Mouse (Mus musculus) induced T-regulatory cell, adult 2 months (primary cell): ENCODE measurements at regions not wholly inside any gene's neighbourhood (a gene's known extent, or its start where the extent isn't known, plus 50 kb on each side); places are given as distances from the start of the nearest gene placed in this dataset.
A peak's percentile ranks its signal among the peaks of the same experiment; 100 is the strongest.

Source experiments
- DNase-seq: peaks from one replicate; pipeline ENCODE4 v3.0.0-alpha.2; 2012; ENCODE audit warnings: low read depth

GRCm38 (mm10) chr17:52195804-52196203 lies 362.7 kb upstream of the Satb1 start:
- no peak for DNase-seq

DNA sequence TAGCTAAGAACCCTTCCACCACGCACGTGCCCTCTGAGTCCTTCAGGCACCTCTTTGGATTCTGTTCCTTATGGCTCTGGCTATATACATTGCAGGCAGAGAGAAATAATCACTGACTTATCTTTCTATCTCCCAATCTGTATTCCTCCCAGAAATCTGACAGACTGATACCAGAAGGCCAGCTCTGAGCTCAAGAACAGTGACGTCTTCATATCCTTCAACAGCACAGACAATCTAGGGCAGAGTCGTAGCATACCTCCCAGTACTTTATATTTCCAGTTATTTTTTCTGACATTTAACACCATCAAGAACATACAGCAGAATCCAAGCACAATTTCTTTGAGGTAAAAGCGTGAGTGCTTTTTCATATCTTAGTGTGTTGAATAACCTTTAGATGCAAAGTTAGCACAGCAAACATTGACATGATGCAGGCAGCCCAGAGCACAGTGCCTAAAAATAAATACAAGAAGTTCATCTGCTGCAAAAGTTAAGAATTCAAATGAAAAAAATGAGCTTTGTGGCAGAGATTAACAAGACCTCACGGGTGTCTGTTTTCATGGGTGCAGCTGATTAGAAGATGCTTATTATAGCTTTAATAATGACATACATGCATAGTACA lies 358.1 kb upstream of the Satb1 start:
- DNase-seq, result no peak

- peak; percentile 93 for DNase-seq
These were observed 349.6 kb upstream of the Satb1 start for GRCm38 (mm10) chr17:52182706-52183105.

- no peak for DNase-seq
These were observed 344.9 kb upstream of the Satb1 start for GRCm38 (mm10) chr17:52177996-52178395.

DNA sequence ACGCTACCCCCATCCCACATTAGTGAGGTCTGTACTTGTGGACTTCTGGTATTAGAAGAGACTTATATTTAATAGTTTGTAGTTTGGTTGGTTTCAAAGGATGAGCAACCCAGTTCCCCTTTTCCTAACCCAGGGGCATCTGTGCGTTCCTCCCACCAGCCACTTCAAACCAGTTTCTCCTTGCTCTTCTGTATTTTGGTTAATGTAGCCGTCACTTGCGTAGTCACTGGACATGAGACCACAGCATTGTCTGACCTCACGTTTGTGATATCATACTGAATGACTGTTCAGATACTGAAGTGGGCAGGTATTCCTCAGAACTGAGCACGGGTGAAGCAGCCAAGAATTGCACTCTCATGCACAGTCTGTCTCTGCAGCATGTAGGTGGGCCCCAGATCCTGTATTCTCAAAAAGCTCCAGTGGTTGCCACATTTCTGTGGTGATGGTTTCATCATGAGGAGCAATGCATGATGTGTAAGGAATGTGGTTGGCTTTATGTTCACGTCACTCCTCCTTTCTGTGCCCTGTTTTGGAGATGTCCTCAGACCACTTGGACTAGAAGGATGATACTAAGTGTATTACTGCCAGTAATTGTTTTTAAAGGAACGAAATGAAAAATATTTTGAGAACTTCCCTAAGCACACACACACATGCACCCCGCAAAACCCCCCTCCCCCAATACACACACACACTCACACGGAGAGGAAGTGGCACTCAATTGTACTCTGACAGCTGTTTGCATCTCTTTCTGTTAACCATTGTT lies 335.2 kb upstream of the Satb1 start:
- DNase-seq, result peak; percentile 64

DNA sequence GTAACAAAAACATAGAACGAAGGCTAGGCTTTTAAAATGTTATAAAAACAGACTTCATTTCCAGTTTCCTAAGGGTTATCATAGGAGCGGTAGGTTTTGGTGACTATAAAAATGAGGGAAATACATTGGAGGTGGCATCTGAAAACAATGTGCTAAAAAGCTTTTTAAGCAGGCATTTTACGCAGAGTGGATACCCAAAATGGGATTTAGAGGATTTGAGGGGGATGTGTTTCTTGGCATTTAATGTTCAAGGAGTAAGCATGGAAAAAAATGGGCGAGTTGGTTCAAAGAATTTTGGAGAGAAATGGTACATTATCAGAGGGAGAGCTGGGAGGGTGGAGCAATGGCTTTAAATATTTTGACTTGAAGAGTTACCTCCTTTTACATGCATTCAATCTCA lies 334.6 kb upstream of the Satb1 start:
- no peak for DNase-seq

GRCm38 (mm10) chr17:52165891-52166485 lies 332.9 kb upstream of the Satb1 start:
- peak; percentile 71 for DNase-seq

- peak; percentile 96 for DNase-seq
These were observed 329.7 kb upstream of the Satb1 start for GRCm38 (mm10) chr17:52162559-52163397.

GRCm38 (mm10) chr17:52150496-52150895 lies 317.4 kb upstream of the Satb1 start:
- peak; percentile 80 for DNase-seq

DNA sequence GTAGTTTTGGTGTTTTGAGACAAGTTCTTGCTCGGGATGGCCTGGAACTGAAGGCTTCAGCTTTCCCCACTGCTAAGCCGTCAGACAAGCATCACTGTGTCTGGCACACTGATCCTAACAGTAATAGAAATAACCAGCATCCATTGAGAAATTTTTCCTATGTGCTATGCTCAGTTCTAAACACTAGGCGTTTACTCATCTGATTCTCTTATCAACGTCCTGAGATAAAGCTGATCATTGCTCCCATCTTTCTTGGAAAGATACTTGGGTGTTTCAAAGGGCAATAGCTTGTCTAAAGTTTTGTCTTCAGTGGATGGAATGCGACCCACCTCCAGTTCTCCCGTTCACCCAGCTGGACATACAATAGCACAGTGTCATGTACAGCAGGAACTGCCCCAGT lies 316.7 kb upstream of the Satb1 start:
- peak; percentile 75 for DNase-seq

DNA sequence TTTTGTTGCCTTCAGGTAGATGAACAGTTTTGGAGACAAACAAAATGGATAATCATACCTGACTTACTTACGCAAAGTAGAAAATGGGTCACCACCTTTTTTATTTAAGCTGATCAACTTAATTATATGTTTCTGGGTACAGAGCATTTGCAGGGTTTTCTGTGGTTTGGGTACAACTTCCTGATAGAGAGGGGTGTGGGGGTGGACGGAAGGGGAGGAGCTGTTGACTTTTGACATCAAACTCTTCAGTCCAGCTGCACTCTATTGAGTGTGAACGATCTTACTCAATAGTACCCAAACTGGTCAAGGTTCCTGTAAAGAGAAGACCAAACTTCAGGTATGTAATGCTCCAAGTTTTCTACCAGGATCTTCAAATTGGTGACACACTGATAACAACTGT lies 316.0 kb upstream of the Satb1 start:
- peak; percentile 89 for DNase-seq

DNA sequence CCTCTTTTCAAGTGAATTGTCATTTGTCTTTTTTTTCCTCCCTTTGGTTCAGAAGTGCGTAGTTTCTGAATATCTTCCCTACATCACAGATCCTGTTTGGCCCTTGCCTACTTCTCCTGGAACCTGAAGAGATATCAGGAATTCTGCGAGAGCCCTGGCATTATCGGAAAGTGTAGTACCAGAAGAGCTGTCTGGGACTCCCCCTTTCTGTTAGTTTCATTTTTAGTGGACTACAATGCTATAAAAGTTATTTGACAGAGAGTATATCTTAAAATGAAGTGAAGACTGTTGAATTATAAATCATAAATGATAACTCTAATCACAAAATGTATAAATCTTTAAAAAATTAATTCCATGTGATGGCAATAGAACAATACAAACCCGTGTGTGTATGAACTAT lies 270.8 kb upstream of the Satb1 start:
- peak; percentile 46 for DNase-seq

GRCm38 (mm10) chr17:52085834-52086233 lies 252.7 kb upstream of the Satb1 start:
- no peak for DNase-seq

DNA sequence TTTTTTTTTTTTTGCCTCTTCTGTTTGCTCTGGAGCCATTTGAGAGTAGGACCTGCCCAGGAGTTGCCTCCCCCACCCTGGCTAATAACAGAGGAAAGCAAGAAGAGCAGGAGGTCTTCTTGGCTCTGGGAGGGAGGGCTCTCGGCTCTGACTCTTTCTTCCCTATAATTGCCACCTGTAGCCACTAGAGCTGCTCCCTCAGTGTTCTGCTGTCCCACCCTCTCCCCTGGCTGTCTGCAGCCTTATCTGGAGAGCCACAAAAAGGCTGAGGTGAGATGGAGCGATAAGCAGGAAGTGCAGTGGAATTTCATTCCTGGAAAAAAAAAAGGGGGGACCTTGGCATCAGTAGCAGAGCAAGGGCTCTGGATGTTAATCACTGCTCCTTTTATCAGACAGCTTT lies 251.4 kb upstream of the Satb1 start:
- DNase-seq, result no peak

DNA sequence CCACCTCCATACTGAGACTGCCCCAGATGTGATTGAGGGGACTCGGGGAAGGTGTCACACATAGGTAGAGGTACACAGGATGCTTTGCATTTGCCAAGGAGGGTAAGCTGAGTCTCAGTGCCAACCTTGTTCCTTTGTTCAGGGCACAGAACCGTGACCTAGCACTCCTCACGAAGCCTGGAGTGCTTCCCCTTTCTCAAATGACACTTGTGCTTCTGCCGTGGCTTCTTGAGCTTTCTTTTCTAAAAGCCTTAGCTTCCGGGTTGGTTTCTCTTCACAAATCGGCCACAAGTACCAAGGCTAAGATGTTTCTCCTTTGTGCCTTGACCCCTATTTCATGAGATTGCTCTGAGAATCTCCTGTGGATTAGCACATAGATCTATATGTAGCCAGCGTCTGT lies 246.2 kb upstream of the Satb1 start:
- DNase-seq, result peak; percentile 66

GRCm38 (mm10) chr17:52078496-52078895 lies 245.4 kb upstream of the Satb1 start:
- peak; percentile 31 for DNase-seq

DNA sequence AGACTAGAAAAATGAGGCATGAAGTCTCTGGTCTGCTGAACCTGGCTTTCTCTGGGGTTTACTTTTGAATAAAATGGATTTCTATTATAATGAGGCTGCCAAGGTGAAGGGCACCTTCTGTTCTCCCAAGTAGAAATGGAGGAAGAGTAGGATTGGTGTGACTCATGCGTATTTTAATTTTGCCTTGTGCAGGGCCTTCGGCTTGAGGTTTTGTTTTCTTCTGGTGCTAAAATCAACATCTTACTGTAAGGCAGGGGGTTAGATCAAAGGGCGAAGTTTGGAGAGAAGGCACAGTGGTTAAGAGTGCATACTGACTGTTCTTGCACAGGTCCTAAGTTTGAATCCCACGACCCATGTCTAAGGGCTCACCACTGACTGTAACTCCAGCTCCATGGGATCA lies 244.9 kb upstream of the Satb1 start:
- peak; percentile 52 for DNase-seq

DNA sequence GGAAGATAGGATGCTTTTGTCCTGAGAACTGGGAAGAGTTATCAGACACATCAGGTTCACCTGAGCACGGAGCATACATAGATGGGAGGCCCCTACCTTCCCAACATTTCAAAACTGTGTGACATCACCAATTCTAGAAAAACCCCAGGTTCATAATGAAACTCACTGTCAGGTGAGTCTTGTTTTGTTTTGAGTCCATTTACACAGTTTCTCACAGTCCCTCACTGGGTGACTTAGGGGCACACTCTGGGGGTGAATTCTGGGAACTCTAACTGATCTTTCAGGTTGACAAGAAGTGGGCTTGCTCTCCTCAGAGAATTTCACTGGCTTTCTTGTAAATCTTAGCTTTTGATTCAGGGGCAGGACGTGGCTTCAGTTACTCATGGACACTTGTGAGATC lies 243.7 kb upstream of the Satb1 start:
- DNase-seq, result peak; percentile 85

DNA sequence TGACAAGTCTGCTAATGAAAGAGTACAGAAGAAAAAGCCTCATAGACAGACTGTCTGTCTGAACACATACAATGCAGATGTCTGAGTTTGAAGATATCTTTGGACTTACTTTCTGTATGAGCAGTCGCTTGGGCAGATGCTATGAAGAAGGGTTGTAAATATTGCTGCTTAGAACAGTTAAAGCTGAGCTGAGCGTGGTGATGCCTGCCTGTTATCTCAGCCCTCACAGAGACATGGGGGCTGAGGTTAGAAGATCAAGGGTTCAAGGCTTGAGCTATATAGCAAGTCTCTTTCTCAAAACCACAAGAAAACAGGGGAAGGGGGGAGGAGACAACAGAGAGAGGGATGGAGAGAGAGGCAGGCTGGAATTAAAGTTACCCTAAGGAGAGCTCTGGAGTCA lies 234.6 kb upstream of the Satb1 start:
- DNase-seq, result peak; percentile 51

DNA sequence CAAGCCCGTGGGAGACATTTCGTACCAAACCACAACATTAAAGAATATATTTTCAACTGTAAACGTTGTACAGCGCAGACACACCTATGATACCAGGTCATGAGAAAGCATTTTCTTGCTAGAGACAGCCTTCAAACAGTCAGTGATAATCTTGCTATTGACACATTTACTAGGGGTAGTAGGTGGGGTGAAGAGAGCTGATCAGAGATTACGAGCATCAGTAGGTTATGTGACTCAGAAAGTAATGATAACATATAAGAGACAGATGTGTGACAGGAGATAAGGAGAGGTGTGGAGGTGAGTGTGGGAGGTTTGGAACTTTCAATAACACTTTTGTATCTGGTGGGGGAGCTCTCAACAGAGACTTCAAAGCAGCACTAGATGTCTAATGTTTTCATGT lies 231.5 kb upstream of the Satb1 start:
- peak; percentile 76 for DNase-seq

- peak; percentile 57 for DNase-seq
These were observed 230.0 kb upstream of the Satb1 start for GRCm38 (mm10) chr17:52063121-52063520.

- peak; percentile 68 for DNase-seq
These were observed 229.1 kb upstream of the Satb1 start for GRCm38 (mm10) chr17:52062096-52062665.
